Mouse (Mus musculus) adrenal gland, postnatal 10 days (tissue): ENCODE results near the gene Bnip1. TPM values are rescaled to one million over a fixed set of nuclear protein-coding genes. Genes with fewer than 3 reads are reported as not detected.
A peak's percentile ranks its signal among the peaks of the same experiment; 100 is the strongest.

Source experiments
- DNase-seq: peaks from one replicate; pipeline ENCODE4 v3.0.0; 2021; ENCODE audit warnings: mixed read lengths
- total RNA-seq, 2 experiments: library from RNA; stranded (reverse); gene quantifications; 2 replicates each; pipeline ENCODE4 v1.2.3; 2021

The Bnip1 gene
- total RNA-seq, 2 experiments from 2014 or later: 26.8 to 34.3 TPM

GRCm38 (mm10) chr17:26793068-26793765 is 12.4 kb downstream of the Bnip1 start:
- no peak for DNase-seq

- DNase-seq: peak; percentile 80
These were observed 13.9 kb downstream of the Bnip1 start for GRCm38 (mm10) chr17:26794744-26795143.

- no peak for DNase-seq
These were observed 14.5 kb downstream of the Bnip1 start for GRCm38 (mm10) chr17:26795386-26795785.

GRCm38 (mm10) chr17:26797379-26798128 is 16.7 kb downstream of the Bnip1 start:
- DNase-seq: no peak

GRCm38 (mm10) chr17:26802886-26803285 is 22.0 kb downstream of the Bnip1 start:
- DNase-seq: no peak

- DNase-seq: no peak
These were observed 31.7 kb downstream of the Bnip1 start for GRCm38 (mm10) chr17:26812607-26813006.

GRCm38 (mm10) chr17:26813497-26813896 is 32.6 kb downstream of the Bnip1 start:
- no peak for DNase-seq

GRCm38 (mm10) chr17:26816810-26817209 is 35.9 kb downstream of the Bnip1 start:
- no peak for DNase-seq

GRCm38 (mm10) chr17:26817776-26818175 is 36.9 kb downstream of the Bnip1 start:
- no peak for DNase-seq

- no peak for DNase-seq
These were observed 45.3 kb downstream of the Bnip1 start for GRCm38 (mm10) chr17:26826131-26826530.

GRCm38 (mm10) chr17:26833806-26834205 is 52.9 kb downstream of the Bnip1 start:
- DNase-seq: no peak

- DNase-seq: no peak
These were observed 53.6 kb downstream of the Bnip1 start for GRCm38 (mm10) chr17:26834302-26834965.

GRCm38 (mm10) chr17:26834966-26835755 is 54.3 kb downstream of the Bnip1 start:
- DNase-seq: peak; percentile 28

- DNase-seq: no peak
These were observed 55.1 kb downstream of the Bnip1 start for GRCm38 (mm10) chr17:26835956-26836355.

GRCm38 (mm10) chr17:26836377-26836776 is 55.5 kb downstream of the Bnip1 start:
- no peak for DNase-seq

- DNase-seq: no peak
These were observed 56.1 kb downstream of the Bnip1 start for GRCm38 (mm10) chr17:26836786-26837545.

- DNase-seq: no peak
These were observed 56.7 kb downstream of the Bnip1 start for GRCm38 (mm10) chr17:26837546-26837985.

- no peak for DNase-seq
These were observed 57.5 kb downstream of the Bnip1 start for GRCm38 (mm10) chr17:26838191-26838910.

- no peak for DNase-seq
These were observed 58.2 kb downstream of the Bnip1 start for GRCm38 (mm10) chr17:26838911-26839717.
